Mouse (Mus musculus): ENCODE measurements around the gene Ces1g. TPM values are rescaled to one million over a fixed set of nuclear protein-coding genes. Genes with fewer than 3 reads are reported as not detected.
A peak's percentile ranks its signal among the peaks of the same experiment; 100 is the strongest.

The Ces1g gene
- not detected for total RNA-seq (2022)

DNA sequence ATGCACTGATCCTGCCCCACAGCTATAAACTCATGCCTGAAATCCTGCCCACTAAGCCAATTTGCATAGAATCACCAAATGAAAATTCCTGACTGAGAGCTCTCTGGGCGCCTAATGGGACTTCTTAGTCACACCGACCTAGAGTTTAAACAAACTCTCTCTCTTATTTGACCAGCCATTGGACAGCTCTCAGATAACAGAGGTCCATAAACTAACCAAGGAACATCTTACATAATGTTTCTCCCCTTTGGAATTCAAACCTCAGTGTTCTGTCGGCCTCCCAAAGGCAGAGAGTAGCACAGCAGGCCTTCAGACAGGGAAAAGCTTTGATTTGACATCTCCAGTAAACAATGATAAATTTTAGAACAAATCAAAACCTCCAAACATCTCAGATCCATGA lies at the start of gene Ces1g:
TSS of gene Ces1g (minus strand) at position 102 of the 400 bp plus-strand sequence.
- DNase-seq (ENCODE audit: low spot score in 2 of 2) = no peak

DNA sequence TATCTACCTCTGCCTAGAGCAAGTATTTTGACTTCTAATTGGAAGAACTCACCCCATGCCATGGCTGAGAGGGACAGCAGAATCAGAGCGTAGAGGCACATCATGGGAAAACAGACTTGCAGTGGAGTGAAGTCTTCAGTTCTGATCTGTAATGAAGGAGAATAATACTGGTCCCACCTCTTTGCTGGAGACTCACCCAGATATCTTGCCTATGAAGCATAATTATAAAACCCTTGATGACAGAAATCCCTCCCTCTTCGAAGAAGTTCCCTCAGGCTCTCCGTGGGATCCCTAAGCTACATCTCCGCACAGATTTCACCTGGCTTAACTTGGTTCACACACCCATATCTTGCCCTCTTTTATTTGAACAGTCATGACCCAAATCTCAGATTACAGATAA lies 42.5 kb upstream of the Ces1g start, which contains the start of gene Ces1h:
TSS of gene Ces1h (minus strand) at position 101 of the 400 bp plus-strand sequence.
- no peak for DNase-seq (ENCODE audit: low spot score in 2 of 2)

DNA sequence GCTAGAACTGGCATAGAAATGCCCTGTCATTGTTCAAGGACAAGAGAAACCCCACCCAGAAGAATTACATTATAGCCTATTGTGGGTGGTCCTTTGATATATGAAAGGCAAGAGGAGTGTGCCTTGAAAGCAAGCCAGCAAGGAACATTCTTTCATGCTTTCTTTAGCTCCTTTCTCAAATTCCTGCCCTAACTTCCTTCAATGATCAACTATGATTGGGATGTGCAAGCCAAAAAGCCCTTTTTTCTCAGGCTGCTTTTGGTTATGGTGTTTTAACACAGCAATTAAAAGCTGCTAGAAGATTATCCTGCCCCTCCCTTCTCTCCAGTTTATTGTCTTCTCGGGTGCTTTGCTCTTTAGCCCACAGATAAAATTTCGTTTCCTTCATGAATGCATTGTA lies 32.4 kb upstream of the Ces1g start:
- no peak for DNase-seq (ENCODE audit: low spot score in 2 of 2)

DNA sequence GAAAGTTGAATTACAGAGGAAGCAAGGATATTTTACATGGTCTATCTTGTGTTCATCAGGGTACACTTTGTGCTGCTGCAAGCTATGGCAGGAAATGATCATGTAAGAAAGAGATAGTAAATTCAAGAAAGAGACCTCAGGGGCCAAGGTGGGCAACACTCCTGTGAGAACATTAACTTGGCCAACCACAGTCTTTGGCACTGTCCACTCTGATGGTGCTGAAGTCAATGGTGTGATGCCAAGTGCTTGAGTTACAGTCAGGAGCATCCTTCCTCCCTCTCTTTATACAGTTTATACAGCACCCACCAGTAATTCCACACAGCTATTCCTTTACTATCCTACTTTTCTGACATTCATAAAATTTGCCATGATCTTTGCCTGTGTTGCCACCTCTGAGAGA lies 23.0 kb upstream of the Ces1g start:
- no peak for DNase-seq (ENCODE audit: low spot score in 2 of 2)

DNA sequence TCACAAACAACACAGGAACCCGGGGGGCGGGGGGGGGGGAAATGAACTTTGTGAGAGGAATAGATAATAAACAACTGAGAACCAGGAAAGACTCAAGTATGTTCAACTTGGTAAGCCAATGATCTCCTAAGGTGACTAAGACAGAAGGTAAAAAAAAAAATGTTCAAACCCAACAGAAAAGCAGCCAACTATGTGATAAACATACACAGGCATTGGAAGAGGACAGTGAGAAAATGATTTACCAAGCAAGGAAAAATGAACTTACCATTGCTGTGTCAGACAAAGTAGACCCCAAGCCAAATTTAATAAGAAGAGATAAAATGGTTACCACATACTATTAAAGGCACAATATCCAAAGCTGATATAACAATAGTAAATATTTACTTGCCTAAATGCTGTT lies 2.4 kb upstream of the Ces1g start:
- no peak for DNase-seq (ENCODE audit: low spot score in 2 of 2)

DNA sequence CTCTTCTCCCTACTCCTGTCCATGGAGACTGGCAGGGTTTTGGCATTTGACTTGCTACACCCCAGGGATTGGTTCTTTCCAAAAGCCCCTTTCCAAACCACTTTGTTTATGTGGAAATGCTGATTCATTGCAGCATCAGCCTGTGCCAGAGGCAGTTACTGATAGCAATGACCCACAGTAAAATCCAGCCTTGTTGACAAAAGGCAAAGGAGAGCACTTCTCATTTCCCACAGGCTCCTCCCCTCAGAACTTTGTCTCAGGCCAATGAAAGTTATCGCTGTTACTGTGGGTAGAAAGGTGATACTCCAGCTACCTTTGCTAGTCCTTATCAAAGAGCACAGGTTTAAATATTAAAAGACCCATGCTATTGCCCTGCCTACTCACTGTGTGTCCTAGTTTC lies 4.4 kb downstream of the Ces1g start:
- DNase-seq (ENCODE audit: low spot score in 2 of 2) = no peak

DNA sequence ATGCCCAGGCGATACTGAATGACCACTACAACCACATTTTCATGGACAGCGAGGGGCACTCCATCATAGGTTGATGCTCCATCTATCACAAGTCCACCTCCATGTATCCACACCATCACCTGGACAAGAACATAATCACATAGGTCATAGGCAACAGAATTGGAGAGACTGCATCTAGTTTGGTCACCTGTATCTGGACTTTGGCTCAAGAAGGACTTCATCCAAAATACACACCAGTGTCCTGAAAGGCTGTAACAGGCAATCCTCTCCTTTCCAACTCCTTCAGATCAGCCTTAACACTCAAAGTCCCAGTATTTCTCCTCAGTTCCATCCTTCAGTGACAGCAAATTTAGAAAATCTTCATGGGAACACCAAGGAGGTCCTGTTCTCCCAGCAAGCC lies 6.0 kb downstream of the Ces1g start:
- no peak for DNase-seq (ENCODE audit: low spot score in 2 of 2)

DNA sequence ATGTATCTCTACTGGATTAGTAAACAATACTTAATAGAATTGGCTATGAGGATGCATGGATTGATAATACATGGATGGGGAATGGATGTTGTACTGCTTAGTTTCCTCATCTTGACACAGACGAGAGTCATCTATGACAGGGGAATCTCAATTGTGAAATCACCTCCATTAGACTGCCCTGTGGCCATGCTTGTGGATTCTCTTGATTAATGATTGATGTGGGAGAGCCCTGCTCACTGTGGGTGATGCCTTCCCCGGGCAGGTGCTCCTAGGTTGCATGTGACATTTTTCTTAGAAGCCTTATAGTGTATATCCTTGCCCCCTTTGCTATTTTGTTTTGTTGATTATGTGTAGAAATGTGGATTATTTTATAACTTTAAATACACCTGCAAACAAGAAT lies 12.0 kb downstream of the Ces1g start:
- DNase-seq (ENCODE audit: low spot score in 2 of 2) = no peak

DNA sequence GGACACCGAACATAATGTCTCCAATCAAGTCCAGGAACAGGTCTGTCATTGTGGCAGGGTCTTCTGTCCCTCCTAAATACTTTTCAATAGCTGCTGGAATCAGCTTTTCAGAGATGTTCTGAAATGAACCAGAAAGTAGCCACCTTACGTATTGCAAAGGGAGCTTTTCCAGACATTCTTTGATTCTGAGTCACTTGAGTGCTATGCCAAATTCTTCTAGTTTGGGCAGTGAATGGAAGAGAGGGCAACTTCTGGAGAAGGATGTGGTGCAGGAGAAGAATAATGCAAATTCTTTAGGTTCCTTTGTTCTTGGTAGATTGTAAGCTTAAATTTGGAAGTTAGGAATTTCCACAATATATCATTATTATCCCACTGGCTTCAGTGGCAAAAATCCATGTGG lies 20.1 kb downstream of the Ces1g start:
- no peak for DNase-seq (ENCODE audit: low spot score in 2 of 2)

DNA sequence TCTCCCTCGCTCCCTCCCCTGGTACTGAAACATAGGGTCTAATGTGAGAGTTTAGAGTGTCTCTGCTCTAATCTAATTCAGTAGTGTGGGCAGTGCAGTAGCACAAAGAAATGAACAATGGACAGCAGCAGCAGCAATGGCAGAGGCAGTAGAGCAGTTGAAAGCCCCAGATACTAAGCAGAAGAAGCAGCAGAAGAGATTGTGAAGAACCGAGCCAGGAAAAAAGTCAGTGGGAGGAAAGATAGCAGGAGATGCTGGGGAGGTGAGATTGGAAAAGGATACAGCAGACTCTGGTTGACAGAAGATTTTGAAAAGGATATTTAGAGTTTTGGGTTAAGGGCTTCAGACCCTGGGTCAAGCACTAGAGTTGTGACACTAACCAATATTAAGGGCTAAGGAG lies 21.6 kb downstream of the Ces1g start:
- no peak for DNase-seq (ENCODE audit: low spot score in 2 of 2)

DNA sequence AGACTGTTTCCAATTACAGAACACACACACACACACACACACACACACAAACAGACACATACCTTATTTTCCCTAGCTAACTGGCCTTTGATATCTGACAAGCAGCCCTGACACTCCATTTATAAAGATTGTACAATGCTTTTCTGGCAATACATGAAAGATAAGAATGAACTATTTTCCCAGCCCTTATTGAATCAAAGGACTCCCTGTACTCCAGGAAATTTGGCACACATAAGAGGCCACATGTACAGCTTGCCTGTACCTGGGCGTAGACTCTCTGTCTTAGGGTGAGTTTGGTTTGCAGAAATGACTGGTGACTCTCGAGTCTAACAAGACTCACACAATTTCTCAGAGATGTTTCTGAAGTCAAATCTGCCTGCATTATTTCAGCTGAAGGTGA lies 53.2 kb downstream of the Ces1g start:
- DNase-seq (ENCODE audit: low spot score in 2 of 2) = no peak

DNA sequence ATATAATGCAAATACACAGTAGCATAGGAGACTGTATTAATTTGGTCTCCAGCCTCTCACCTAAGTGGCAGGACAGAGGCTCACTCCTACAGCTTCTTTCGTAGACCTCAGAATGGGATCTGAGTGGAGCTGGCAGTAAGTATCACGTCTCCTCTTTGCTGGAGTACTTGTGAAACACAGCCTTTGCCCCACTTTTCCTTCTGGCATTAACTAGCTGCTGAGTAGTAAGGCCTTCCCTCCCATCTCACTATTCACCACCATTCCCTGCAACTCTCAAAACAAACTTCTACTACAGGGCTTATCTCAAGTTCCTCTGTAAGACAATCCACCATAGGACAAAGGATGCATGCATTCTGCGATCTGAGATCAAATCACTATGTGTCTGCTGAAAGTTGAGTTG lies 54.8 kb downstream of the Ces1g start:
- no peak for DNase-seq (ENCODE audit: low spot score in 2 of 2)

DNA sequence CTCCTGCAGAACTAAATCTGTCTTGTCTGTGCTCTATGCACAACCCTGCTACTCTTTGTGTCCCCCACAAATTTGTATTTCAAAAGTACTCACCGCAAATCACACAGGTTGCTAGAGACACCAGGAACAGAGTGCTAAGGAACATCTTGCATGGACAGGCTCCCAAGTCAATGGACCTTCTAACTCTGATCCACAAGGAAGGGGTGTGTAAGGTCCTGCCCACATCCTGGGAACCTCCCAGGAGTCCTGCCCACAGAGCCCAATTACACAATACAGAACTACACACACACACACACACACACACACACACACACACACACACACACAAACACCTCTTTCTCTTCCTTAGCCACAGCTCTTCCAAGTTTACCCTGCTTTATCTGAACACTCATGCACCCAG lies 57.6 kb downstream of the Ces1g start, which contains the start of gene Ces1f:
TSS of gene Ces1f (minus strand) at position 192 of the 400 bp plus-strand sequence.
- DNase-seq (ENCODE audit: low spot score in 2 of 2) = no peak

DNA sequence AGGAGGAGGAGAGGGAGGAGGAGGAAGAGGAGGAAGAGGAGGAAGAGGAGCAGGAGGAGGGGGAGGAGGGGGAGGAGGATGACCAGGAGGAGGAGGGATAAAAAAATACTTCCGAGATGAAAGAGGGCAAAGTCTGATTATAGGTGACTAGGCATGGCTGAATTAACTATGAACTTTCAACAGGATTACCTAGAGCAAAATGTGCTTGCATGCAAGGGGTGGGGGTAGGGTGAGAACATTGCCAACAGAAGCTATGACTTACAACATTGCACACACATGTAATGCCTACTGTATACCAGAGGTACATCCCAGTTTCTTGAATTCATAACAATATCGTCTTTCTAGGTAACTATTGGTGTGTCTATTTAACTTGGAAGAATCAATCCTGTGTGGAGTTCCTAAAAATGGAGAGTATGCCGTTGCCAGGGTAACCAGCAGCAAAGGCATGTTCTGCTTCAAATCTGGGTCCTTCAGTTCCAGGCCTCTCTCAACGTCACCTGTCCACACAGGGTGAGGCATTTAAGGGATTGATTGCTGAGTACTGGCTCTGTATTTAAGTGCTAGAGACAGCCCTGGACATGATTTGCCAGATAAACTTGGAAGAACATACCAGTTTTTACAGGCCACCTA lies 58.8 kb downstream of the Ces1g start:
- DNase-seq (ENCODE audit: low spot score in 2 of 2) = peak in 1 of 2 experiments; percentile 17

DNA sequence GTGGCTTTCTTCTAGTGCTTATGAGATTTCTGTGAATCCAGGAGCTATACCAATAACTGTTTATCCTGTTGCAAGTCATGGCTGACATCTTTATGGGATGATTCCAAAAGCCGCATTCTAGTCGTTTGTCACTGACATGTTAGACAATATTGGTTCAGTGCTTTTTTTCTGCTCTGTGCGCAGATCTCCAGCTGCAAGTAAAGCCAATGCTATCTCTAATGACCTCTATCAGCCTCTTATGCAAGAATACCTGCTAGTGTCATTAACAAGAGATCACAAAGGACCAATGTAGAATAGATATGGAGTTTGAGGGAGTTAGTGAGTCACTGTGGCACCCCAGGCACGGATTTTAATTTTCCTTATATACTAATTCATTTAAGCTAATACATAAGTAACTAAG lies 62.5 kb downstream of the Ces1g start:
- no peak for DNase-seq (ENCODE audit: low spot score in 2 of 2)

DNA sequence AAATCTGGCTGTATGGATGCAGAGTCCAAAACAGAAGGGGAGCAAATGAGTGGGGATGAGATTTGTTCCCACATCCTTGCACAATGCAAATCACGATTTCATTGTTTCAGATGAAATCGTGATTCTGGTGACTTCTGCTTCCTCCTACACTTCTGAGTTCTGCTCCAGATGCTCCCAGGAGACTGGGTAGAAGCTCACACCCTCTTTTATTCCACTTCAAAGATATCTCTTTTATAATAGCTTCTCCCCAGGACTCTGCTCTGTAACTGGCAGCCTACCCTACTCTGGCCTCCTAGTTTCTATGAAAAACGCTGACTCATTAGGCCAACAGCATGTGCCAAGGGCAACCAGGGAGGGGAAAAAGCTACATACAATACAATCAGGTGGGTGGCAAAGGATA lies 63.8 kb downstream of the Ces1g start:
- DNase-seq (ENCODE audit: low spot score in 2 of 2) = peak in 1 of 2 experiments; percentile 60

DNA sequence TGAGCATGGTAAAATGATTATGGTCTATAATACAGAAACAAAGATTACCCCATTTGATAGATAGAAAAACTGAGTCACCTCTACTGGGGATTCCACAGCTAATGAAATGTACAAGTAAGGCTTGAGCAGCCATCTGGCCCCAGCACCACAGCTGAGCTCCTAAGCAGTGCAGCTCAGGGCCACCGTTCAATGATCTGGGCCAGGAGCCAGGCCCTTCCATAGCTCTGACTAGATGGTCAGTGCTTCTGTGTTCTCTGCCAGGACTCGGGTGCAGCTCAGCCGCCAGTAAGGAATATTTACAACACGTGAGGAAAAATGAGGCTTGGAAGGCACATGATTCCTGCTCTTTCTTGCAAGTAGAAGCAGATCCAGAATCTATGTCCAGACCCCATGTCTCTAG lies 64.4 kb downstream of the Ces1g start:
- DNase-seq (ENCODE audit: low spot score in 2 of 2) = no peak

DNA sequence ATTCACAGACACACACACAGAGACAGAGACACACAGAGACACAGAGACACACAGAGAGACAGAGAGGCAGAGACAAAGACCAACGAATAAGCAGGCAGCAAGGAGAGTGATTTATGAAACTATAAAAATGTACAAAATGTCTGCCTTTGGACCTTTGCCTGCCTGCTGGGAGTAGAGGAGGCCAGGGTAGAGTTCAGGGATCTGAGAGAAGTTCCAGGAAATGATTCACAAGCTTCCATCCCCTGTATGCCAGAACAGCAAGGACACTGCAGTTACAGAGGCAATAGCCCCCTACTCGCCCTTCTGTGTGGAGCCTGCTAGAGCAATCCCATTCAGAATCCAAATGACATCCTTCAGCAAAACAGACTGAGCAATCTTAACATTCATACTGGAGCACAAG lies 75.7 kb downstream of the Ces1g start:
- no peak for DNase-seq (ENCODE audit: low spot score in 2 of 2)

DNA sequence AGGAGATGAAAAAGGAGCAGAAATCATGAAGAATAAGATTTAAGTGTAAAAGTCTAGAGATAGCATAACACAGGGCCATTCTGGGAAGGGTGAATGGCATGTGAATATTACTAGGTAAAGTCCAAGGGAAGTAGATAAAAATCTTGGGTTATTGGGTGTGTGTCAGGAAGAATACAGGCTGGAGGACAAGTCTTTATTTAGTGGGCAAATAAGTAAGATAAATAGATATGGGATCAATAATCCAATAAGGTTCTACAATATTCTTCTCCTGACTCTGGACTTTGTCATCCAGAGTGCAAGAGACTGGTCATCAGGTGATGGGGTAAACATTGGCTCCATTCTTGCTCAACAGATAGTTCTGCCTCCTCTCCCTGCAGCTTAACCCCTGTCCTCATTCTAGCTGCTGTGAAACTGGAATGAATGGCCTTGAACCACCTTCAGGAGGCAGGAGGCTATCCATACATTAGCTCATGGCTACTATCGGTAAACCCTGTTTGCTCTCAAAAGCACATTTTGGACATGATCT lies 84.6 kb downstream of the Ces1g start:
- no peak for DNase-seq (ENCODE audit: low spot score in 2 of 2)
